Mouse (Mus musculus) stomach, postnatal 0 days (tissue): ENCODE measurements around the gene Lrp3.

ENCODE experiments used
- CTCF ChIP-seq: IDR thresholded peaks from 2 replicates; pipeline ENCODE4 v1.5.1; 2016; ENCODE audit warnings: antibody characterized with exemption, low read depth, mild to moderate bottlenecking, moderate library complexity
- EP300 ChIP-seq: optimal IDR thresholded peaks from 2 replicates; pipeline ENCODE3; 2016; ENCODE audit warnings: antibody characterized with exemption

GRCm38 (mm10) chr7:35163600-35163999 is 51.7 kb downstream of the Lrp3 start:
- TF ChIP-seq EP300 (no peak), CTCF (no peak)
